Mouse (Mus musculus) neutrophil, adult 5-6 weeks (primary cell): ENCODE measurements around the gene Tbc1d22a. TPM values are rescaled to one million over a fixed set of nuclear protein-coding genes. Genes with fewer than 3 reads are reported as not detected.
"Not testable (repeated sequence)": the region's sequence is repeated elsewhere in the genome, so short reads cannot be mapped to it uniquely, and the experiment has no call there.

ENCODE experiments used
- ATAC-seq: fragments of 151-379, 151-347 bp; 2 replicates; pipeline ENCODE4 v1.8.0; 2017; ENCODE audit warnings: mild to moderate bottlenecking, moderate TSS enrichment; ENCODE audit not compliant: insufficient number of reproducible peaks, poor library complexity, low FRiP score, severe bottlenecking; ENCODE audit errors: extremely low read depth
- total RNA-seq: library from RNA; stranded (forward); fragments of 200-1000 nt; gene quantifications from 2 replicates; pipeline ENCODE4 v1.2.3, GENCODE M21; 2017

Gene Tbc1d22a
- total RNA-seq, 1 experiment from 2014 or later, result 23.2 TPM

DNA sequence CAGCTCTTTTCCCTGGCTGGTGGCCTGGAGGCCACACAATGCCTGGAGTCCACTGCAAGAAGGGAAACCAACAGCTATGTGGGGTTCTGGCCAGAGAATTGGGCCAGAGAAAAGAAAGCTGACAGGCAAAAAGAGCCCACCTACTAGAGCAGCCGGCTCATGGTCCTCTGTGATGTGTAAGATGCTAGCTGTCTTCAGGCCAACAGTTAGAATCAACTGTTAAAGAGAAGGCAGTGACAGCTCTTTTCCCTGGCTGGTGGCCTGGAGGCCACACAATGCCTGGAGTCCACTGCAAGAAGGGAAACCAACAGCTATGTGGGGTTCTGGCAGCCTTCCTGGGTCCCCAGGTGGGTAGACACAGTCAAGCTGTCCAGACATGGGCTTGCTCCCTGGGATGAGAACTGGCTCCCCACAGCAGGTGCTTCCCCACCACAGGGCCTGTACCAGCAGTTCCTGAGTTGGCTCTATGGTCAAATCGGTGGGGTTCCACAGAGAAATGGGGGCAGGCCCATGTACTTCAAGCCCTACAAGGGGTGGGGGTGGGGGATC, 36.5 kb upstream of the Tbc1d22a start:
- ATAC-seq, result not testable (repeated sequence)

DNA sequence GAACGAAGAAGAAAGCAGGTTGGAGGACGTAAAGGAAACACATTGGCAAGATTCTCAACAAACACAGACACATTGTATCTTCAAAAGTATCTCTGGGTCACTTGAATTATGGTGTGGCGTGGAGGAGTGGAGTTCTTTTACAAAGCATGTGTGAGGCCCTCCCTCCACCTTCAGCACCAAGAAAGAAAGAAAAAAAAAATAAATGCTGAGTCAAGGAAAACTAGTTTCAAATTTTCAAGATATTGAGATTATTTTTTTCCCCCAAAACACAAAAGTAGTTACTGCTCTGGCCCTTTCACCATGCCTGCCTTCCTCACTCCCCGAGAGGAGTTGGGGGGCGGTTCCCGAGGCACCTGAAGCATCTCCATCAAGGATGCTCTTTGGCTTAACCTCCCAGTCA, 35.7 kb upstream of the Tbc1d22a start:
- no peak for ATAC-seq

DNA sequence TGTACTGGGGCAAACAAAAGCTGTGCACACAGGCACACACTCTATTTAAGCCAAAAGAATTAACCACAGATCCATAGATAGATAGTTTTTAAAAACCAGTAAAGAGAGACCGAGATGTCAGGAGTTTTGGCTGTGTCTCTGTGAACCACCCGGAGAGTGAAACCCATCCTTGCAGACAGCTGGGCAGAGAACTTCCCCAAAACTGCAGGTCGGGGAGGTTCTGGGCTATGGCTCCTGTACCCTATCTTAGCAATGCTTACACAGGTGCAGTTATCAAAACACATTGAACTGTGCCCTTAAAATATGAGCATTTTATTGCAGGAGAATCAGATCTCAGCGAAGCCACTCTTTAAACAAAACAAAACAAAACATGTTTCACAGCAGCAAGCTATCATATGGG, 33.8 kb upstream of the Tbc1d22a start:
- peak; percentile 39 for ATAC-seq

DNA sequence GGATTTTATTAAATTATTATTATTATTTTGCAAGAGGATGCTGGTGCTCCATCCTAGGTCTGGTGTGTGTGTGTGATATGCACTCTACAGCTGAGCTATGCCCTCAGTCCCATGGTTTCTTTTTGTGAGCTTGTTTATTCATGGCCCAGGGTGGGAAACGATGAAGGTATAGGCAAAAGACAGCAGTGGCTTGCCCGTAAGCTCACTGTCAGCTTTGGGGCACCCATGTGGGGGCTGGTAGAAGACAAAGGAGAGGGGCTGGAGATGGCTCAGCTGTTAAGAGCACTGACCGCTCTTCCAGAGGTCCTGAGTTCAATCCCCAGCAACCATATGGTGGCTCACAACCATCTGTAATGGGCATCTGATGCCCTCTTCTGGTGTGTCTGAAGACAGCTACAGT, 32.9 kb upstream of the Tbc1d22a start:
- ATAC-seq, result not testable (repeated sequence)

DNA sequence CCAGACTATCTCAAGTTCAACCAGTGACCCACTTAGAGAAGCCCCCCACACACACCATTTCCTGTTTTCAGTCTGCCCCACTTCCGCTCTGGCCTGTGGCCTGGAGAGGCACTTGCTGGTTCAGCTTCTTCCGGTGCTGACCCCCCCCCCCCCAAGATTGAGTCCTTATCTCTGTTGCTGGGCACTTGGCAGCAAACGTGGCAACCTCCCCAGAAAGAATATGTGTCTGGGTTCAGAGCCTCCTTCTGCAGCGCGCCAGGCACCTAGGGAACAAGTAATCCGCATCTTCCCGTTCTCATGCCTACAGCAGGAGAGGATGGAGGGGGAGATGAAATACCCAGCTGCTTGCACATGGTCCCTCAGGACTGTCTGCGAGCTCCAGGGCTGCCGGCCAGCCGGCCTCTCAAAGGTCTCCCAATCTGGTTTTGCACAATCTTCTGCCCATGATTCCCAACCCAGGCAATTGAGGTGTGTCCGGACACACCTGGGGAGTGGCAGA, 32.3 kb upstream of the Tbc1d22a start:
- ATAC-seq, result no peak

DNA sequence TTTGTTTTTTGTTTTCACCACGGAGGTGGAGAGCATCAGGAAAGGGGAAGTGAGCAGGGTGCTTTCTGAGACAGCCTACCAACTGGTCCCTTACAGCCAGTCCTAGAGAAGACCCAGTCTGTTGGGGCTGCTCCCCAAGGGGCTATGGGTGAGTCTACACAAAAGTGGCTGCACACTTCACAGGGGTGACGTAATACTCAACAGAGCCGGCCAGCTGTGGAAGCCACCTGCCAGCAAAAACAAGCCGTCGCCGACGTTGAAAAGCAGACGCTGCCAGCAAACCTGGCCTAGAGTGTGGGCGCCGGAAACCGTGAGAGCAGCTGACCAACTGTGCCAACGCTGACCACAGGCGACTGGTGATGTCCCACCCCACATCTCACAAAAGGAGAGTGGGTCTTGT, 31.6 kb upstream of the Tbc1d22a start:
- peak; percentile 82 for ATAC-seq

DNA sequence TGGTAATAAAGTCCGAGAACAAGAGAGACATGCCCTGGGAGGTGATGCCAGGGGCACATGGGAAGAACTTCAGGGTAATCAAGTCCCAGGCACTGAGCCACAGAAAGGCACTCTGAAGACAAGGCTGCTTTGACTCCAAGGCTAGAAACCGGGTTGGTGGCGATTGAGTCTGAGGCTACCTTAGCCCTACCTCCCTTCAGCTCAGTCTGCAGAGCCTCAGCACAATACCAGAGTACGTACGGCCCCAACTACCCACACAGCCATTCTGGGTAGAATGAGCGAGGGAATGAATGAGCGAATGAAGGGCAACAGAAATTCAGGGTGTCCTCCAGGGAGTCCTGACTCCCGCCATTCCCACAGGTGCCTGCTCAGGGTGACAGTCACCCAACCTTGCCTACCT, 30.8 kb upstream of the Tbc1d22a start:
- no peak for ATAC-seq

DNA sequence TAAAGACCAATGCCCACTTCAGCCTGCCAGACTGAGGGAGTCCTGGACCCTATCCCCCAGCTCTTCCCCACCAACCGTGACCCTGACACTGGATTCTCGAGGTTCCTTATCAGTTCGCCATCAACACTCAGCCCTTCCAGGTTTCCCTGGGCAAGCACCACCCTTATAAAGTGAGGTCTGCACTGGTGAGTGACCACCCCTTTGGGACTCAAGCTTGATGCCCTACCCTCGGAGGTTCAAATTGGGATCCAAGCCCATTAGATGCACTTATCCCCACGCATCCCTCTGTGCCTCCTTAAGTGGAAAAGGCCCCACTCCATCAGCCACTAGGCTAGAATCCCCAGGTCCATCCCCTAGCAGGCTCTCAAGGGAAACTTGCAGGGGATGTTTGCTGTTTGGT, 30.2 kb upstream of the Tbc1d22a start:
- ATAC-seq, result no peak

DNA sequence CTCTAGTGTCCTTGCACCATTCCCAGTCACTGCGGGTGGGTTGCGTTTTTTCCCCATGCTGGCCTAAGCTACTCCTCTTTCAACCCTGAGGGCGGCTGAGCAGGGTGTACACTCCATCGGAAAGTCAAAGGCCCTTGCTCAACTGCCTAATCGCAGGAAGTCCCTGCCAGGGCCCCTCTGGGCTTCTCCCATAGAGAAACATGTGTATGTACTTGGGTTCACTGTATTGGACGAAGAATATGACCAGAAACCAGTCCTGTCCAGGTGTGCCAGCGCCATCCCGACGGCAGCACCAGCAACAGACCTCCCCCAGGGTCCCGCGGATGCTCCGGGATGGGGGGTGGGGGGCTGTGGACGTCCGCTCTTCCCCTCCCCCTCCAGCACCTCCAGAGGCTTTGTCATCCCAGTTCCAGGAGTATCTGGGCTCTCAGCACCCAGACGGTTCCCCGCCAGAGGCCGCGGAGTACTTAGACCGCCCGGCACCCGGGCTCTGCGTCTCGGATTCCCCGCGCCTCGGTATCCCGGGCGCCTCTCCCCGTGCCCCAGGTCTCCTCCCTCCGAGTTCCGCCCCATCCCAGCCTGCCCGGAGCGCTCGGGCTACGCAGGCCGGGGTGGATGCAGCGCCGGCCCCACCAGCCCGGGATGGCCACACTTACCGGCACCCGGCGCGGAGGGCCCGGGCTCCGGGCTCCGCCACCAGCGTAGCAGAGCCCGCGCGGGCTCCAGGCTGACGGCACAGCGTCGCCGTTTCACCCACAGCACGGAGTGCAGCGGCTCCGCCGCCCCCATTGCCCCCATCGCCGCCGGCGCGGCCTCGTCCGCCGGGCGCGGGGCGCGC, 29.2 kb upstream of the Tbc1d22a start:
- no peak for ATAC-seq

DNA sequence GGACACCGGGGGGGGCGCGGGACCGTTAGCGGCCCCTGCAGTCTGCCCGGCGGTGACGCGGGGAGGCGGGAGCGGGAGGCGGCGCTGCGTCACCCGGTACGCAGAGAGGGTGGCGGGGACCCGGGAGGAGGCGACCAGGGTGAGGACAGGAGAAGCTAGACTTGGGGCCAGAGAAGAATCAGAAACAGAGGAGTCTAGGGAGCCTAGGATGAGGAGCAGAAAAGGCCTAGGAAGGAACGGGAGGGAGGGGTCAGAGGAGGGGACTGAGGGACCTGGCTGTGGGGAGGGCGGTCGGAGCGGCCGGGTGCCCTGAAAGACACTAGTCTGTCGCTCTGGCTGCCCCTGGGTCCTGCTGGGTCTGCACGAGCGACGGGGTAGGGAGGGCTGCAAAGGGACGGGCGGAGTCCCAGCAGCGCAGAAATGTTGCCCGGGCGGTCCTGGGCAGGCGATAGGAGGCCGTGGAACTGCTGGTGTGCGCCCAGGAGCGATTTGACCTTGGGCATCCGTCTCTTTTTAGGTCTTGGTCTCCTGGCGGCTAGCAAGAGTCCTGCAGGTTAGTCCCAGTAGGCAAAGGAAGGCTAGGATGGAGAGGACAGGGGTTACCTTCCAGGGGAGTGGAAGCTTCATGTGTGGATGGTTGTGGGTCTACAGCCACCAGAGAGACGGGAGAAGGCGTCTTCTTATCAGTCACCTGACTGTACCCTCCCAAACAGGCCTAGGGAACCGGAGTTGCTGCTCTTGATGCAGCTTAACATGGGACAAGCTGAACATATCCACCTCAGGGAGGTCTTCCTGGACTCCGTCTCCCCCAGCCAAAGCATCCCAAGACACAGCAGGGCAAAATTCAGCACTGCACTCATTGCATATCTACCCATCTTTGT, 28.3 kb upstream of the Tbc1d22a start, which contains the start of gene Cerk:
Cerk (minus strand) TSS at position 453 of the 881 bp plus-strand sequence.
- peak; percentile 40 for ATAC-seq

DNA sequence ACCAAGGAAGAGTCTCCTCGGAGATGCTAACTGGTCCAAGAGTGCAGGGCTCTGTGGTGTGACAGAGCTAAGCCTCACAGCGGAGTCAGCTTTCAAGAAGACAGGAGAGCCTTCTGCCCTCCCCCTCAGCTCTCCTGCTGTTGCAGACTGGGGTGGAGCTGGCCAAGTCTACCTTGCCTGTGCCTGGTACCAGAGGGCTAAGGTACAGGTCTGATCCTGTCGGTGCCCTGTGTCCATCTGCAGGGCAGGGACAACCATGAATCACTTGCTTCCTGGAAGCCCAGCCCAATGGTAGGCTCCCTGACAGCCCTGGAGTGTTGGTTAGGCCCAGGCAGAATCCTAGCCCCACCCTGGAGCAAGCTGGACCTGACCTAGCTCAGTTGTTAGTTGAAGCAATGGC, 27.6 kb upstream of the Tbc1d22a start:
- ATAC-seq, result no peak

DNA sequence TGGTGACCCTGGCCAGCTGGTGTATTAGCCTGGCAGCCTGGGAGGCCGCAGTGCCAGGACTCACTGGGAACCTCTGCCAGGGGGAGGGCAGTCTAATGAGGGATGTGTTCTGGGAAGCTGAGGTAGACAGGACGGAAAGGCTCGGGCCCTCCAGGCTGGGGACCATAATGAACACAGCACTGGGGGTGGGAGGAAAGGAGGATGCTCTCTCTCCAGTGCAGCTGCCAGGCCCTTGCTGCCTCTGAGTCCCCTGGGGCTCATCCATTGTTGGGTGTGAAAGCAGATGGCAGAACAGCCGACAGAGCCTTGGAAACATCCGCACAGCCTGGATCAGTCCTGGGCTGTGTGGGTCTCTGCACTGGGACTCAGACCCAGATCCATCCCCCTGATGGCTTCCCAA, 26.1 kb upstream of the Tbc1d22a start:
- no peak for ATAC-seq

DNA sequence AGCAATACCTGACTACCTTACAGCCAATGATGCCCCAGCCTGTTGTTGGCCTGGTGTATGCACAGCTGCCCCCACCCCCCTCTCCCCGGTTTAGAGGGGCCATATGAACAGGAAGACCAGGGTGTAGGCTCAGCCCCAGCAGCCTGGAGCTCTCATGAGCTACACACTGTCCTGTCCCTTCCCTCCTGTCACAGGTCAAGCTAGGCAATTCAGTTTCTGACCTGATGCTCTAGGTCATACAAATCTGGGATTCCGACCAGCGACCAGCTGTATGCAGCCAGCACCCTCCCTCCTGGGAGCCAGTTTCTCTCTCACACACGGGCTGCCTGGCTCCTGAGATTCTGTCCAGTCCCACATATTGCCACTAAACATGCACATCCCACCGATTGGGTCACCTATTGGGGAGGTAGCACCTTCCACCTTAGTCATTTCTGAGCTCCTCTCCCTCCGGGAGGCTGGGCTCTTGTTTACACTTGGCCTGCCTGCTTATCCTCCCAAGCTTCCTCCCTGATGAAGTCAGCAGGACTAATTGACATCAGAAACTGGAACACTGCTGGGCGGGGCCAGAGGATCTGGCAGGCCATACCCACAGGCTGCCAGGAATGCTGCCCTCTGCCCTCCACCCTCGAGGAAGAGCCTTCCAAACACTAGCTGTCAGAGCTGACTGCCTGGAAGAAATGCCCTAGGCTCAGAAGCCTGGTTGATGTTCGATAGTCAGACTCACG, 25.4 kb upstream of the Tbc1d22a start:
- no peak for ATAC-seq

DNA sequence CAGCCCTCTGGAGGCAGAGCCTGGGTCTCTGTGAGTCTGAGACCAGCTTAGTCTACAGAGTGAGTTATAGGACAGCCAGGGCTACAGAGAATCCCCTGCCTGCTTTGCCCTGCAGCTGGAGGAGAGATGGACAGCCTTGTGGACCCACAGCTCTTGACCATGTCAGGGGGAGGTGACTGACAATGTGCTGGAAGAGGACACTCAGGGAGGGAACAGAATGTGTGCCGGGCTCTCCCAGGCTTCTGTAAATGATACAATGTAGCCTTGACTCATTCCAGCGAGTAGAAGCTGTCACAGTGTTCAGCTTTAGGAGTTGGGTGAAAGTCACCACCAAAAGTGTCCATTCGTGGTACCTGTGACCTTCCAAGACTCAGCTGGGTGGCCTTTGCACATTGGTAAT, 23.9 kb upstream of the Tbc1d22a start:
- ATAC-seq, result no peak

DNA sequence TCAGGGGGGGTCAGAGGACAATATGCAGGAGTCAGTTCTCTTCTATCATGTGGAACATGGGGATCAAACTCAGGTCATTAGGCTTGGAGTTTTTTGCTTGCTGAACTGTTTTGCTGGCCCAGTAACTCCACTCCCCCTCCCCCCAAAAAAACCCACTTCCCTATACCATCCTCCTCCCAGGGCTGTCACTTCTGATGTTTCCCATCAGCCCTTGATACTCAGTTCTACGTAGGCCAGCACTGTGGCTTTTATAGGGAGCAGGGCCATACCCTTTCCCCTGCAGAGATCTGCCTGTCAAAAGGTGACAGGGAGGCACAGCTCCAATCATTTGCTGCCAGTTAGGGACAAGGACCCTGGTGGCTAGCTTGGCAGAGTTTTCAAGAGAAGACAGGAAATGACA, 22.8 kb upstream of the Tbc1d22a start:
- peak; percentile 20; the same call in 1 of the 2 replicates for ATAC-seq

DNA sequence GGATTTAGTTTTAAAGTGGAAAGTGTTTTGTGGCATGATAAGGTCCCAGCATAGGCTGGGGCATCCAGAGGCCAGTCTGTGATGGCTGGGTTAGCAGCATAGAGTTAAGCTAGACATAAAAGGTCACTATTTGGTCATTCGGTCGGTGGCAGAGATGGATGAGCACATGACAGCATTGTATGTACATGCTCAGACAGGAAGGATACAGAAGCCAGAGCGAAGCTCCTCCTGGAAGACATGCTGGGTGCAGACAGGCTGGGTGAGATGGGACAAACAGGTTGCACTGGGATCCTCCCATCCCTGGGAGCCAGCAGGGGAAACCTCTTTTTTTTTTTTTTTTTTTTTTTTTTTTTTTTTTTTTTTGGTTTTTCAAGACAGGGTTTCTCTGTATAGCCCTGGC, 22.3 kb upstream of the Tbc1d22a start:
- ATAC-seq, result no peak

DNA sequence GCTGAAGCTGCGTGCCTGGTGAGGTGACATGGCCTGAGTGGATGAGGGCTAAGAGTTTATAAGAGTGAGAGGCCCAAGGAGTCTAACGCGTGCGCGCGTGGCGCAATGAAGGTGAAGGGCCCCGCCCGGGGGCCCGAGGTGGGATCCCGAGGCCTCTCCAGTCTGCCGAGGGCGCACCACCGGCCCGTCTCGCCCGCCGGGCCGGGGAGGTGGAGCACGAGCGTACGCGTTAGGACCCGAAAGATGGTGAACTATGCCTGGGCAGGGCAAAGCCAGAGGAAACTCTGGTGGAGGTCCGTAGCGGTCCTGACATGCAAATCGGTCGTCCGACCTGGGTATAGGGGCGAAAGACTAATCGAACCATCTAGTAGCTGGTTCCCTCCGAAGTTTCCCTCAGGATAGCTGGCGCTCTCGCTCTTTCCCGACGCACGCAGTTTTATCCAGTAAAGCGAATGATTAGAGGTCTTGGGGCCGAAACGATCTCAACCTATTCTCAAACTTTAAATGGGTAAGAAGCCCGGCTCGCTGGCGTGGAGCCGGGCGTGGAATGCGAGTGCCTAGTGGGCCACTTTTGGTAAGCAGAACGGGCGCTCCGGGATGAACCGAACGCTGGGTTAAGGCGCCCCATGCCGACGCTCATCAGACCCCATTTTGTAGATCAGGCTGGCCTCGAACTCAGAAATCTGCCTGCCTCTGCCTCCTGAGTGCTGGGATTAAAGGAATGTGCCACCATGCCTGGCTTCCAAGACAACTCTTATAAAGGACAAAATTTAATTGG, 19.4 kb upstream of the Tbc1d22a start:
- peak; percentile 84 for ATAC-seq

DNA sequence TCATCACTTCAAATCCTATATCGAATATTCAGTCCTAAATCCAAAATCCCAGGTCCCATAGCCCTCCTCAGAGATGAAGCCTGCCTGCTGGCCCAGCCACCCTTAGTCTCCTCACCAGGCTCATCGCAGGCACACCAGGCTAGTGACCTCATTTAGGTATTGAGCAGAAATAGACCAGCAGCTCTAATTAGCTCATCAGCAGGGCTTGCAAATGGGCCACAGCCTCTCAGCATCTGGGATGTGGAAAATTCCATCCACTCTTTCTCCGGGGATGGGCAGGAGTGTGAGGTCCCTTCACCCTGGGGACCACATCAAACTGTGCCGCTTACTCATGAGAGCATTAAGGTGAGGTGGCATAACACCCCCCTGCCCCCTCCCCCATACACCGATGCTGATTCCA, 15.2 kb upstream of the Tbc1d22a start:
- no peak for ATAC-seq
